Mouse (Mus musculus) erythroid progenitor cell, adult 5-6 weeks (primary cell): ENCODE measurements around the gene Gcm1. TPM values are rescaled to one million over a fixed set of nuclear protein-coding genes. Genes with fewer than 3 reads are reported as not detected.

Source experiments
- total RNA-seq, 2 experiments: library from RNA; stranded (forward) in 1 of 2; stranded (reverse) in 1 of 2; fragments of 150-400 nt in 1 of 2; fragments of 186-747, 209-891 nt in 1 of 2; gene quantifications; 2 replicates each; pipeline versions ENCODE4 v1.2.3 to v1.2.4; 2015 to 2017; ENCODE audit warnings: low replicate concordance in 2 of 2

Gene Gcm1
- total RNA-seq, 2 experiments from 2014 or later = not detected

Other genes with a start within 250 kb of the Gcm1 start
- gene Elovl5, start 134.6 kb upstream of the Gcm1 start, total RNA-seq (2015; ENCODE audit: low replicate concordance) = 10.5 and 16.2 TPM in 2 replicates
- gene Elovl5, start 134.6 kb upstream of the Gcm1 start, total RNA-seq (2017; ENCODE audit: low replicate concordance) = 10.4 and 10.9 TPM in 2 replicates
- 223 and 268 TPM in 2 replicates for gene Fbxo9, start 57.1 kb downstream of the Gcm1 start, total RNA-seq (2015; ENCODE audit: low replicate concordance)
- 169 and 259 TPM in 2 replicates for gene Fbxo9, start 57.1 kb downstream of the Gcm1 start, total RNA-seq (2017; ENCODE audit: low replicate concordance)
- gene Ick, start 57.3 kb downstream of the Gcm1 start, total RNA-seq (2015; ENCODE audit: low replicate concordance) = 2.1 and 12.3 TPM in 2 replicates
- 0.90 and 5.2 TPM in 2 replicates for gene Ick, start 57.3 kb downstream of the Gcm1 start, total RNA-seq (2017; ENCODE audit: low replicate concordance)
- gene Gsta4, start 130.8 kb downstream of the Gcm1 start, total RNA-seq (2015; ENCODE audit: low replicate concordance) = 2.5 TPM in 1 of 2 replicates, not detected in the other
- gene Gsta4, start 130.8 kb downstream of the Gcm1 start, total RNA-seq (2017; ENCODE audit: low replicate concordance) = 1.5 TPM in 1 of 2 replicates, not detected in the other
- gene Gsta1, start 178.7 kb downstream of the Gcm1 start, total RNA-seq (2015; ENCODE audit: low replicate concordance) = not detected in 2 replicates
- not detected in 2 replicates for gene Gsta1, start 178.7 kb downstream of the Gcm1 start, total RNA-seq (2017; ENCODE audit: low replicate concordance)
- gene Gm3776, start 205.2 kb downstream of the Gcm1 start, total RNA-seq (2015; ENCODE audit: low replicate concordance) = not detected in 2 replicates
- gene Gm3776, start 205.2 kb downstream of the Gcm1 start, total RNA-seq (2017; ENCODE audit: low replicate concordance) = not detected in 2 replicates
- not detected in 2 replicates for gene Gm10639, start 238.0 kb downstream of the Gcm1 start, total RNA-seq (2015; ENCODE audit: low replicate concordance)
- not detected in 2 replicates for gene Gm10639, start 238.0 kb downstream of the Gcm1 start, total RNA-seq (2017; ENCODE audit: low replicate concordance)